Mouse (Mus musculus) myocyte (in vitro differentiated cells): Measurements from ENCODE around the gene Cyp4f13. TPM values are rescaled to one million over a fixed set of nuclear protein-coding genes. Genes with fewer than 3 reads are reported as not detected.

Source experiments
- H3K27me3 ChIP-seq: one replicate; pipeline ENCODE4 v1.6.1; 2011; ENCODE audit not compliant: control insufficient read depth, insufficient read depth, insufficient read length
- H3K36me3 ChIP-seq: one replicate; pipeline ENCODE4 v1.6.1; 2011; ENCODE audit not compliant: control insufficient read depth, insufficient read depth
- H3K4me2 ChIP-seq: one replicate; pipeline ENCODE4 v1.6.1; 2011; ENCODE audit warnings: low read depth, control low read depth
- H3K4me3 ChIP-seq: one replicate; pipeline ENCODE4 v1.5.1; 2011; ENCODE audit warnings: mild to moderate bottlenecking, control low read depth, moderate library complexity
- H3K79me2 ChIP-seq: one replicate; pipeline ENCODE4 v1.6.1; 2011; ENCODE audit not compliant: control insufficient read depth, insufficient read depth
- H3ac ChIP-seq: one replicate; pipeline ENCODE4 v1.6.1; 2011; ENCODE audit not compliant: control insufficient read depth, insufficient read length
- CEBPB ChIP-seq: IDR thresholded peaks from 2 replicates; pipeline ENCODE4 v1.6.1; 2011; ENCODE audit warnings: mild to moderate bottlenecking, moderate library complexity; ENCODE audit not compliant: poor library complexity, insufficient read depth, severe bottlenecking
- E2F4 ChIP-seq: IDR thresholded peaks from one replicate; pipeline ENCODE4 v1.6.1; 2011; ENCODE audit warnings: mild to moderate bottlenecking, control low read depth, moderate library complexity; ENCODE audit not compliant: insufficient read depth
- MAX ChIP-seq: IDR thresholded peaks from one replicate; pipeline ENCODE4 v1.6.1; 2011; ENCODE audit warnings: low read depth, mild to moderate bottlenecking, control low read depth
- MYOD1 ChIP-seq, 3 experiments: IDR thresholded peaks; one replicate each; pipeline ENCODE4 v1.6.1; 2011; ENCODE audit warnings: control low read depth in 2 of 3, low read depth in 2 of 3, mild to moderate bottlenecking in 2 of 3, moderate library complexity in 1 of 3; ENCODE audit not compliant: insufficient read length in 2 of 3, control insufficient read depth in 1 of 3
- MYOG ChIP-seq, 3 experiments: IDR thresholded peaks; one replicate each; pipeline ENCODE4 v1.6.1; 2011; ENCODE audit warnings: control low read depth in 2 of 3, low read depth in 2 of 3, mild to moderate bottlenecking in 2 of 3; ENCODE audit not compliant: insufficient read length in 2 of 3, control insufficient read depth in 1 of 3, insufficient read depth in 1 of 3
- POLR2A ChIP-seq: IDR thresholded peaks from one replicate; pipeline ENCODE4 v1.6.1; 2011; ENCODE audit warnings: low read depth, mild to moderate bottlenecking, control low read depth, moderate library complexity; ENCODE audit not compliant: insufficient read length
- POLR2AphosphoS2 ChIP-seq: IDR thresholded peaks from one replicate; pipeline ENCODE4 v1.6.1; 2011; ENCODE audit warnings: low read depth, control low read depth; ENCODE audit not compliant: insufficient read length
- REST ChIP-seq: IDR thresholded peaks from one replicate; pipeline ENCODE4 v1.6.1; 2011; ENCODE audit warnings: mild to moderate bottlenecking, control low read depth, moderate library complexity; ENCODE audit not compliant: insufficient read depth, insufficient read length
- SRF ChIP-seq: IDR thresholded peaks from one replicate; pipeline ENCODE4 v1.6.1; 2011; ENCODE audit warnings: low read depth; ENCODE audit not compliant: control insufficient read depth, insufficient read length
- TCF12 ChIP-seq: IDR thresholded peaks from one replicate; pipeline ENCODE4 v1.6.1; 2011; ENCODE audit warnings: mild to moderate bottlenecking, control low read depth; ENCODE audit not compliant: poor library complexity, insufficient read depth, severe bottlenecking
- TCF3 ChIP-seq: IDR thresholded peaks from one replicate; pipeline ENCODE4 v1.6.1; 2011; ENCODE audit warnings: low read depth, control low read depth; ENCODE audit not compliant: insufficient read length
- USF1 ChIP-seq: IDR thresholded peaks from one replicate; pipeline ENCODE4 v1.6.1; 2011; ENCODE audit warnings: low read depth, mild to moderate bottlenecking, control low read depth, moderate library complexity
- polyA plus RNA-seq: library from polyadenylated mRNA; unstranded; fragments of >200 nt; fragmentation: generic; extraction: Trizol; gene quantifications from one replicate; pipeline ENCODE4 v1.2.1, GENCODE M21; 2012; ENCODE audit warnings: missing spikeins

The Cyp4f13 gene
- polyA plus RNA-seq, 1 experiment: 6.1 TPM

DNA sequence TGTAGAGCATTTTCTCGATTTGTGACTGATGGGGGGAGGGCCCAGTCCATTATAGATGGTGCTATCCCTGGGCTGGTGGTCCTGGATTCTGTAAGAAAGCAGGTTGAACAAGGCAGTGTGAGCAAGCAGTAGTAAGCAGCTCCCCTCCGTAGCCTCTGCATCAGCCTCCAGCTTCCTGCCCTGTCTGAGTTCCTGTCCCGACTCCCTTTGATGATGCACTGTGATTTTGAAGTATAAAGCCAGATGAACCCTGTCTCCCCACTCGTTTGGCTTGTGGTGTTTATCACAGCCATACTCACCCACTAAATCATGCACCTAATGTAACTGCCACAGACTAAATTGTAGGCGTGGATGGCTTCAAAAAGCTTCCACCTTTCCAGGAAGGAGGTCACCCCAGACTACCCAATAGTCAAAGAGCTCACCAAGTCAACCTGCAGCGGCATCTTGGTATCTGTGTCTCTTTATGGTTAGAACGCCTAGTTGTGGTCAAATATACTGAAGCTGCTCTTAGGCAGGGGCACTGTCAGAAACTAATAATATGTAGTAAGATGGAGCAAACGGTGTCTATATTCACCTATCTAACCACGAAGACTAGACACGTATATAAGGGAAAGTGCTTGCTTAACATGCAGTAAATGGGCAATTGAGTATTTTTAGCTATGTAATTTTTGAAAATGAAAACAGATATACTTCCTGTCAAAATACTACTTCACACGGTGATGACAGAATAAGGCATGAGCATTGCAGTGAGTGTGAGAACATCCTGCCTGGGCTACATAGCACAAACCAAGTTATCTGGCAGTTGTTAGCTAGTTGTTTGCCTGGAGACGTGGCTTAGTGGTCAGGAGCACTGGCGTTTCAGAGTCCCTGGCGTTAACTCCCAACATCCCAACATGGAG lies 66.6 kb downstream of the Cyp4f13 start:
- Histone ChIP-seq H3K4me2 (no peak overlapping the region), H3ac (no peak overlapping the region), H3K4me3 (no peak overlapping the region), H3K79me2 (no peaks in the 10 kb centered on the region), H3K36me3 (peaks cover 4% of the 10 kb centered on the region), H3K27me3 (peaks cover 5% of the 10 kb centered on the region)
- no peak for TF ChIP-seq E2F4
- TF ChIP-seq MAX: no peak
- no peak for TF ChIP-seq TCF12
- TF ChIP-seq SRF: no peak
- no peak for TF ChIP-seq MYOD1 (IDR thresholded peaks at IDR 0.05; ENCODE audit: control insufficient read depth in 1 of 3, insufficient read length in 2 of 3, low read depth in 2 of 3)
- no peak for TF ChIP-seq TCF3
- no peak for TF ChIP-seq CEBPB
- TF ChIP-seq POLR2AphosphoS2: no peak
- no peak for TF ChIP-seq USF1
- TF ChIP-seq MYOG (IDR thresholded peaks at IDR 0.05; ENCODE audit: control insufficient read depth in 1 of 3, insufficient read depth in 1 of 3, insufficient read length in 2 of 3, low read depth in 2 of 3): no peak
- TF ChIP-seq REST: no peak
- TF ChIP-seq POLR2A: no peak

DNA sequence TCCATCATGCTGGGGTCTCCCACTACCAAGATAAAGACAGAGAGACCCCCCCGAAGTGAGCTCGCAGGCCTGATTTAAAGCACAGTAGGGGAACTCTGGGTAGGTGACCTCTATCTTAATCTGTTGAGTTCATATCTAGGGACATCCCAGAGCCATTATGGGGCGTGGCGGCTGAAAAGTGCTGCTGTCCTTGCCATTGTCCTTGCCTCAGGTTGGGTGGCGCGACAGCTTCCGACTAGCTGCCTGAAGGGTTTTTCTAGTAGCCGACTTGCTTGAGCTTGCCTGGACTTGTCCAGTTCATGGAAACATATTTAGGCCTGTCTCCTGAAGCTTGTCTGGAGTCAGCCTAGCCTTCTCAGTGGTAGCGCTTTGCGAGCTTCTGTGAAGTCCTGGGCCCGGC lies 68.4 kb downstream of the Cyp4f13 start:
- peaks cover 4% of the 10 kb centered on the region for H3K36me3 ChIP-seq
- H3K27me3 ChIP-seq: peaks cover 5% of the 10 kb centered on the region
- TF ChIP-seq USF1: no peak
- no peak for TF ChIP-seq POLR2AphosphoS2
- no peak for TF ChIP-seq POLR2A
- TF ChIP-seq TCF3: no peak
- no peak for TF ChIP-seq CEBPB
- no peak for TF ChIP-seq TCF12
- TF ChIP-seq MAX: no peak
- no peak for TF ChIP-seq MYOG (IDR thresholded peaks at IDR 0.05; ENCODE audit: control insufficient read depth in 1 of 3, insufficient read depth in 1 of 3, insufficient read length in 2 of 3, low read depth in 2 of 3)
- no peak for TF ChIP-seq REST
- no peak for TF ChIP-seq SRF
- TF ChIP-seq MYOD1 (IDR thresholded peaks at IDR 0.05; ENCODE audit: control insufficient read depth in 1 of 3, insufficient read length in 2 of 3, low read depth in 2 of 3): no peak
- TF ChIP-seq E2F4: no peak
- no peaks in the 10 kb centered on the region for H3K79me2 ChIP-seq
- no peak overlapping the region for H3ac ChIP-seq
- no peak overlapping the region for H3K4me2 ChIP-seq
- no peak overlapping the region for H3K4me3 ChIP-seq

DNA sequence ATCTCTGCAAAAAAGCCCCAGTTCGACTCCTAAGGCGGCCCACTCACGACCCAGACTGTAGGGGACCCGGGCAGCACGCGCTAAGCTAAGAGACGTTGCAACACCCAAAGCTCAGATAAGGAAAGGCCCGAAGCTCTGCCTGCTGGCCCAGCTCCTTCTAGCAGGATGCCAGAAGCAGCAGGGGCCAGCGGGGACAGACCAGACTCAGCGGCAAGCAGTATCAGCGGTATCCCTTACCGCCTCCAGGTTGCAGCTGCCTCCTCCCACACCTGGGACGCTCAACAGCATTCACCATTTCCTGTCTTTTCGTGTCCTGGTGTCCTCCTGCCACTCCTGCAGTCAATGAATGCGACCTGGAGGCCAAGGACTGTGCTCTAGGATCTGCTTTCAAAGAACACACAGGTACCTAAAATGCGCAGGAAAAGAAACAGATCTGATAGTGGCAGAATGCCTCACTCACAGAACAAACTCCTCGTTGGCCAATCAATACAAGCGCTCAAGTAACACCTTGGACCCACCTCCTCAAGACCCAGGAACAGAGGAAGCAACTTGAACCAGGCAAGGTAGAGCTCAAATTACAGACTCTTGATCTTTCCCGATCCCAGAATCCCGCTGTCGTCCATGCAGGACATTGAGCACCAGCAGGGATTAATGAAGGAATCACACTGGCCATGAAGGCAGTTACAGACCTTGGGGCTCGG lies 69.6 kb downstream of the Cyp4f13 start:
- Histone ChIP-seq H3K4me2 (no peak overlapping the region), H3ac (no peak overlapping the region), H3K27me3 (peaks cover 5% of the 10 kb centered on the region), H3K79me2 (no peaks in the 10 kb centered on the region), H3K4me3 (no peak overlapping the region), H3K36me3 (no peaks in the 10 kb centered on the region)
- TF ChIP-seq TCF3 (no peak), POLR2AphosphoS2 (no peak), MAX (no peak), MYOG (IDR thresholded peaks at IDR 0.05; ENCODE audit: control insufficient read depth in 1 of 3, insufficient read depth in 1 of 3, insufficient read length in 2 of 3, low read depth in 2 of 3) (no peak), REST (no peak), MYOD1 (IDR thresholded peaks at IDR 0.05; ENCODE audit: control insufficient read depth in 1 of 3, insufficient read length in 2 of 3, low read depth in 2 of 3) (no peak), USF1 (no peak), POLR2A (no peak), SRF (no peak)

Other genes starting within 250 kb of the Cyp4f13 start
- gene Zfp871, start 159.1 kb downstream of the Cyp4f13 start, polyA plus RNA-seq: 1.7 TPM
- 0.02 TPM for gene Zfp811, start 137.5 kb downstream of the Cyp4f13 start, polyA plus RNA-seq
- 1.4 TPM for gene Zfp799, start 117.1 kb downstream of the Cyp4f13 start, polyA plus RNA-seq
- 0.91 TPM for gene Zfp870, start 55.8 kb downstream of the Cyp4f13 start, polyA plus RNA-seq
- 0.02 TPM for gene Cyp4f14, start 30.1 kb downstream of the Cyp4f13 start, polyA plus RNA-seq
- 1.3 TPM for gene Zfp472, start 18.4 kb upstream of the Cyp4f13 start, polyA plus RNA-seq
- 2.3 TPM for gene Zfp952, start 45.7 kb upstream of the Cyp4f13 start, polyA plus RNA-seq
- gene Zfp763, start 86.0 kb upstream of the Cyp4f13 start, polyA plus RNA-seq: 0.83 TPM
- not detected for gene 4921501E09Rik, start 120.7 kb upstream of the Cyp4f13 start, polyA plus RNA-seq
- gene Zfp563, start 141.9 kb upstream of the Cyp4f13 start, polyA plus RNA-seq: 1.4 TPM
- 0.11 TPM for gene Morc2b, start 192.3 kb upstream of the Cyp4f13 start, polyA plus RNA-seq
- gene Olfr55, start 221.0 kb upstream of the Cyp4f13 start, polyA plus RNA-seq: not detected
- not detected for gene Olfr239, start 243.9 kb upstream of the Cyp4f13 start, polyA plus RNA-seq